Mouse (Mus musculus): ENCODE measurements at regions not wholly inside any gene's neighbourhood (a gene's known extent, or its start where the extent isn't known, plus 50 kb on each side); places are given as distances from the start of the nearest gene placed in this dataset.
A peak's percentile ranks its signal among the peaks of the same experiment; 100 is the strongest.

GRCm38 (mm10) chr10:68378212-68378611, 99.7 kb upstream of the Arid5b start:
- DNase-seq, result no peak

- DNase-seq, result no peak
Observed at GRCm38 (mm10) chr10:68377479-68377878, 98.9 kb upstream of the Arid5b start.

DNA sequence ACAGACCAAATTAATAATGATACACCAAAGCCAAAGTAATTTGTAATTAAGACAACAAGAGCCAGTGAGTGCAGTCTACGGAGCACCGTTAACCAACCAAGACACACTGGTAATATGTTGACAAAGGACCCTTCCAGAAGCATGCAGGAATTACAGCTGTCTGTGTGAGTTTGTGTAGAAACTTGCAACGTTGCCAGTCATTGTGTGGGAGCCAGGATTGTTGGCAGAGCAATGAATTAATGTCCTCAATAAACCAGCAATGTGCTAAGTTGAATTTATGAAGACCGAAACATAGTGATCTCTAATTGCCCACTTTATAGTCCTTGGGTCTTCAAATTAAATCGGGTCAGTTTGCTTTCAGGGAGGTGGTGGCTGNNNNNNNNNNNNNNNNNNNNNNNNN, 95.3 kb upstream of the Arid5b start:
- no peak for DNase-seq

DNA sequence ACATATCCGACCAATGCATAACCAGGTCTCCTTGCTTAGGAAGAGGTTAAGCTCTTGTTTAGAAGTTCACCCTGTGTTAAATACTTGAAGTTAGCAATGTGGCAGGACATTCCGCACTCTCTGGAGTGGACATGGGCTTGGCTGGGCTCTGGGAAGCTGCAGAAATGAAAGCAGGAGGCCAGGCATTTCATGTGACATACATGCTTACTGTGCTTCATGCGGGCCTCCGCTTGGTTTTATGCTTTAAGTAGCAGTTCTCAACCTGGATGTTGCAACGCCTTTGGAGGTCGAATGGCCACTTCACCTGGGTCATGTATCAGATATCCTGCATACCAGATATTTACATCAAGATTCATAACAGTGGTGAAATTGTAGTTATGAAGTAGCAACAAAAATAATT, 93.2 kb upstream of the Arid5b start:
- DNase-seq, result no peak

DNA sequence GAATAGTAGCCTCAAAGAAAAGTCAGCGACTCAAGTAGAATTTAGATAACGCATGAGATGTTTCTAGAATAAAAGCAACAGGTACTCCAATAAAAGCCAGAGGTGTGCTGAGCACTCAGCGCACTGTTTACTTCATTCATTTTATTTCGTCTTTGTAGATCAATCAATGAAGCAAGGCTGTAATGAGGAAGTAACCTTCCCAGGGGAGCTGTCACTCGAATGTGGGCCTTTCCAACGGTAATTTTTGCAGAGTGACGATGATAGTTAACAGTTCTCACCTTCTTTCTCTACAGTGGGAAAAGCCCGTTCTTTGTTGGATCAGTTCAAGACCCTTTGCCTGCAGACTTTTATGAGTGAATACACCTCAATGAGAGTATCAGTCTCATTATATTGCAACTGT, 92.4 kb upstream of the Arid5b start:
- DNase-seq, result no peak

DNA sequence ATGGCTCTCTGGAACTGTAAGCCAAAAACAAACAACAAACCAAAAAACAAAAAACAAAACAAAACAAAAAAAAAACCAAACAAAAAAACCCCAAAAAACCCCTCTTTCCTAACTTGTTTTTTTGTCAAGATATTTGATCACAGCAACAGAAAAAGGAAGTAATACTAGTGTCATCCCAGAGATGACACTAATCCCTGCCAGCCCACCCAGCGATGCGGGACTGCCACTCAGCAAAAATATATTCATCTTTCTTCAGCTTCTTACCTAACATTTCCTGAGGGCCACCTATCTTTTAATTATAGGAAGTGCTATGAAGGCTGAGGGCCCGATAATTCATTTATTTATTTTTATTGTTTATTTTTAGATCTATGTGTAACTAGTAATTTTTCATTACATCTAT, 88.3 kb upstream of the Arid5b start:
- no peak for DNase-seq

- no peak for DNase-seq
Observed at GRCm38 (mm10) chr10:68360765-68361483, 82.4 kb upstream of the Arid5b start.

- peak; percentile 51 for DNase-seq
Observed at GRCm38 (mm10) chr10:68359135-68359534, 80.6 kb upstream of the Arid5b start.

GRCm38 (mm10) chr10:68356973-68357372, 78.4 kb upstream of the Arid5b start:
- peak; percentile 23 for DNase-seq

DNA sequence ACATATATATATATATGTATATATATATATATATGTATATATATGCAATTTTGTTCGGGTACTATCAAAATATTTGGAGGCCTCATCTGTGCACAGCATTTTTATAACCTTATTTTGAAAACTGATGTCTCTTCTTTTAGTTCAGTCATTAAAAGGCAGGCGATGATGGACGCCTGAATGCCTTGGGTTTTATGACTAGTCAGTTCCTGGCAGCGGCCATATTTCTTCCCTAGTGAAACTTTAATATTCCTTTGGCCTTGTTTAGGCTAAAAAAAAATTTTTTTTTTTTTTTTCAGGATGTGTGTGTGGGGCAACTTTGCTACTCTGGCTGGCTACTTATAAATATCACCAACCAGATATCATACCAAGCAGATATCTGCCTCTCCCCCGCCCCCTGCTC, 78.0 kb upstream of the Arid5b start:
- DNase-seq, result no peak

- no peak for DNase-seq
Observed at GRCm38 (mm10) chr10:68356093-68356485, 77.5 kb upstream of the Arid5b start.

DNA sequence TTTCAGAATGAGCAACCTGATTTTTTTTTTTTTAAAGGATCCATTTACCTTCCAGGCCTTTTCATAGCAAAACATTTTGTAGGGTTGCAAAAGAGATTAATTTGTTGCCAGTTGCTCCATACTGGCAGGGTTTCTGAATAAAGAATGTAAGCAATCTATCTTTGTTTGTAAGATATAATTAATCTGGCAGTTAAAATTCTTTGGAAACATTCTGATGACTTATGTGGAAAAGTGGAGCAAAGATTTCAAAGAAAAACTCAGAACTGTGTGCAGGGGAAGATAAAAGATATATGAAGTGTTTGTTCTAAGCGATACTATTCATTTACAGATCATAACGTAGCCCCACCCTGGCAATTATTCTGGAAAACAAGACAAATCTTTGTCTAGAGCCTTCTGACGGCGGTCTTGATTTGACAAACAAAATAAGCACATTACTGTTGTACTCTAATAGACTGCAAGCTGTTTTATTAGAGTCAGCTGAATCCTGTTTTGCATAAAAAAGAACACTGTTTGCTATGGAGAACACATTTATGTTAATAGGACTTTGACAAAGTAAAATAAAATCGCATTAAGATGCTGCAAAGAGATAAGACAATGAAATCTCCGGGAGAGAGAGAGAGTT, 77.0 kb upstream of the Arid5b start:
- DNase-seq, result no peak

DNA sequence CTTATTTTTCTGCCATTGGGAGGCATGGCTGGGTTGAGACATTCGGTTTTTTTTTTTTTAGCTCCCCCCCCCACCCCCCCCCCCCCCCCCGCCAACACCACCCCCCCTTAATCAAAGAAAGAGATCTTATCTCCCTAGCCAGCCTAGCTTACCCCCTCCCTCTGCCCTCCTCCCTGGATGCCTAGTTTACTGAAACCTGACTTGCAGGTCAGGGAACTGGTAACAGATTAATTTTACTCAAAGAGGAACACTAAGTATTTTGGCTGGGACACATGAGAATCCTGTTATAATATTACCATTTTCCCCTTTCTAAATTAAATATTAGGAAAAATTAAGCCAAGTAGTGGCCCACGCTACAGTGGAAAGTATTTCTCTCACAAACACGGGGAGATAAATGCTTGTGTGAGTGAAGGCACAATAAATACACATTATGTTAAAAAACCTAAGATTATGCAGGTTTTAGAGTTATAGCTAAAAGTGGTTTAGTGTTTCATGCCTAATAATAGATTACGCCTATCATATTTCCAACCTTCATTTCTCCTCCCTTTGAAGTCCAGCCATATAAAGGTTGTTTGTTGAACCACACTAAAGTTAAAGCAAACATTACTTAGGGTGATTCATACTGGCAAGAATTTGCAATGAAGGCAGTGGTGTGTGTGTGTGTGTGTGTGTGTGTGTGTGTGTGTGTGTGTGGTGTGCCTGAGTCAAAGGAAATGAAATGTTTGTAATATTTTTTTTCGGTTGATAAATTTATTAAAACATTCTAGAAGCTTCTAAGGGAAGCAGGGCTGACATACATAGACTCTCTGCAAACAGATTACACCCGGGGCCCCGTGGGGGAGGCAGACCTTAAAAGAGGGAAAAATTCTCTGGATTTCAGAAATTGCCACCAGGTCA, 76.0 kb upstream of the Arid5b start:
- no peak for DNase-seq

DNA sequence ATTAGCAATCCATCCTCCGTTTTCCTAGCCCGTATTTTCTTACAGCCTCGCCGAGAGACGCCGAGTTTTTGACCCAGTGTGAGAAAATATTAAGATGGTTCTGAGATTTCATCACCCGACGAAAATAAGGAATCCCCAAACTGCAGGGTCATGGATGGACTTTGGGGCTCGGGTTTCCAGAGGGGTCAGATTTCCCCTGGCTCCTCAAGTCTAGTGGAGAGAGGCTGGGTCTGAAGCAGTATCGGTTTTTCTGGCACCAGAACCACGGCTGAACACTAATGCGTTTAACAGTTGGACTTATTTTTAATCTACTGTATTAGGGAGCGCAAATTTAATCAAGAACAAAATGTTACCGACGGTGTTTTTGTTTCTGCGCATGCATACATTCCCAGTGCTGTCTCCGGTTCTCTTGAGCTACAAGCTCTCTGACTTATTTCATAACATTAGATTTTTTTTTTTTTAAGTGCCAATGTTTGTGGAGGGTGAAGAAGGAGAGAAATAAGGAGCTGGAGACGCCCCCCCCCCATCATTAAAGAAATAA, 75.2 kb upstream of the Arid5b start:
- DNase-seq, result no peak

DNA sequence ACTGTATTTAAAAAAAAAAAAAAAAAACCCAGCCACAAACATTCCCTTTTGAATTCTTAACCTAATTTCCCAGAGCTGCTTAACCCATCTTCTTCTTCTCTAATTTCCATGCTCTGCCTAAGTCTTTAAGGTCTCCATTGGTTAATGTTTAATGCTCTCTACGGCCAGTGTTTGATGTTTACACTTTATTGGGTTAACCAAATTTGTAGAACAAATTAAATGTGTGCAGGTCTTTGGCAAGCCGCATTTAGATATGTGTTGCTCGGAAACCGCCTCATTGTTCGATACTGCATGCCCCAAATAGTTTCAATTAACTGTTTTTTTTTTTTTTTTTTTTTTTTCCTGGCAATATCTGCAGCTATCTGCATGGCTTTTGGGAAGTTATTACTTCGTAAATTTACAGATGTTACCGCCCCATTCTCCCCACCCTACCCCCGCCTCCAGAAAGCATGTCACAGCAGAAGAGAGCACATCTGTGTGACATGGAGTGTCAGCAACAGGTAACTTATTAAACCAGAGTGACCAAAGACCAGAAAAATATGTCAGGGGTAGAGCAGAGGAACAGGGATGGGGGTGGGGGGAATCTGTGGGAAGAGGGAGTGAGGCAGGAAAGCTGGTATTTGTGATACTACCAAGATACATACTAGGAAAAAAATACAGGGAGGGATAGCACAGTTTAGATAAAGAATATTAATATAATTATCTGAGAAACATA, 73.5 kb upstream of the Arid5b start:
- DNase-seq, result no peak

DNA sequence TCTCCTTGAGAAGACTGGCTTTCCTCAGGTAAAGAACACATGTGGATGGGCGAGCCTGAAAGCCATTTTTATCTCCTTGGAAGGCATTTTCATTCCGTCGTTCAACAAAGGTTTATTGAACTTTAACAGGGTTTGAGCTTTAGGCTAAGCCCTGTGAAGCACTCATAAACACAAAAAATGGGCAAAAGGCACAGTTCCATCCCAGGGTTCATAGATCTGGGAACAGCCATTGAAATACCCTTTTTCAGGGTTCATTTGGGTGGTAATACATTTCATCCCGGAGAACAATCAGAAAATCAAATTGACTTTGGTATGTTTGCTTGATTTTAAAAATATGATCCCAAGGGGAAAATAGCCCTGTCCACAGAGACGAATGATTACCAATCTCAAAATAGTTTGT, 72.9 kb upstream of the Arid5b start:
- DNase-seq, result no peak

DNA sequence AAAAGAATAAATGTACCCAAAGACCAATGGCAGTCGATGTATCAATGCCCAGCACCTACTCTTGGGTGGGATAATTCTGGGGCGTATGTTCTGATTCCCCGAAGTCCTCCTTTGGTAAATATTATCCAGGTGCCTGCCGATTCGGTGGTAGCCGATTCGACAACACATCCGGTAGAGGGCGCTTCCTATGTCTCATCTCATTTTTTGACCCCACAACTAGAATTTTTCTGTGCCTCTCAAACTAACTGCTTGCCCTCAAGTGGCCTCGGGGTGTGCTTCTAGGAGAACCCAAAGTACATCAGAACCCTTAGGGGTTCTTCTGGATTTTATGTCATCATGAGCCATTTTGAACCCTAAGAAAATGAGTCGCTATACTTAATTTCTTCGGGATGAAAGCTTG, 72.3 kb upstream of the Arid5b start:
- no peak for DNase-seq

DNA sequence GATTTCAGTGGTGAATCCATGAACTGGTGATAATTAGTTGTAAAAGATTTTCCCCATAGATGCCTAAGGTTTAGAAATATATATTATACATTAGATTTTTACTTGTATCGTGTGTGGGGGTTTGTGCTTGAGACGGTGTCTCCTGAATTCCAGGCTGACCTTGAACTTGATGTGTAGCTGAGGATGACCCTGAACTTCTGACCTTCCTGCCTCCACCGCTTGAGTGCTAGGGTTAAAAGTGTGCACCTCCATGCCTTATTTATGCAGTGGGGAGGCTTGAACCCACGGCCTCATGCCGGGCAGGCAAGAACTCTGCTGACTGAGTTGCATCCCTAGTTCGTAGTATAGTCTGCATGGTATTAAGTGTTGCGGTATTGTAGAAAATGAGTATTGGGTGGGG, 69.3 kb upstream of the Arid5b start:
- DNase-seq, result no peak

DNA sequence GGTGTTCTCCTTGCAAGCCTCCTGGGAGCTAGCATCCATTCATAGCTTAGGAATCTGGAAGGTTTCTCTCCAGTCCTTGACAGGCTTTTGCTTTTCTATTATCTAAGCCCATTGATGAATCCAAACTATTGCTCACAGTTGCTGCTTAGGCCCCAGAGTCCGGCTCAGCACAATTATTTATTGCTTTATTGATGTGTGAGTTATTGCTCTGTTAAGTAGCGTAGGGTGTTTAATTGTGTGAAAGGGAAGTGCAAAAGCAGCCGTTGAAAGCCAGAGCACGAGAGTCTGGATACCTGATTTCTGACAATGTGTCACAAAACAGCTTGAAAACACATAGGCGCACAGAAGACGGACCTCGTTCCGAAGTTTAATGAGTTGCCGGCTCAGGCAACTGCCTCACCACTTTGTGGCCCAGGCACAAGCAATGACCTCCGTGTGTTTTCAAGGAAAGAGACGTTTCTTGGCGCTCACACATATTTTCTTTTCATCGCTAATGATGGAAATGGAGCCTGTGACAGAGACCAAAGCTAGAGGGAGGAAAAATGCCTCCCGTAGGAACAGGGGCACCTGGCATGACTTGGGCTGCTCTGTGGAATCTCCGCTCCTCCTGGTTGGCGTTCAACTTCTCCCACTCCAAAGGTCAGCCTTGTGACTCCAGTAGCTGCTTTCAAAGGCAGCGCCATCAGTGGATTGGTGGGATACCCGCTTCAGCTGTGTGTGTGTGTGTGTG, 66.6 kb upstream of the Arid5b start:
- DNase-seq, result no peak

DNA sequence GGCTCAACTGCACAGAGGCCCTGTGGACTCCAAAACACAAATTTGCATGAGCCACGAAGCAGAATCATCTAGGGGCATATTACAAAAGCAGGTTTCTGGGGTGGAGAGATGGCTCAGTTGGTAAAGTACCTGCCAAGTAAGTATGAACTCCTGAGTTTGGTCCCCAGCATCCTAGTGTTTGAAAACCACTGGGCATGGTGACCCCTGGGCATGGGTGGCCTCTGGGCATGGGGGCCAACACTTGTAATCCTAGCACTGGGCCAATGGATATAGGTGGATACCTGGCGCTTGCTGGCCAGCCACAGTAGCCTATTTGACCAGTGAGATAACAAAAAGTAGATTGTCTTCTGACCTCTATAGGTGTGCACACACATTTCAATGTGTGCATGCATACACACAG, 65.7 kb upstream of the Arid5b start:
- DNase-seq, result no peak

DNA sequence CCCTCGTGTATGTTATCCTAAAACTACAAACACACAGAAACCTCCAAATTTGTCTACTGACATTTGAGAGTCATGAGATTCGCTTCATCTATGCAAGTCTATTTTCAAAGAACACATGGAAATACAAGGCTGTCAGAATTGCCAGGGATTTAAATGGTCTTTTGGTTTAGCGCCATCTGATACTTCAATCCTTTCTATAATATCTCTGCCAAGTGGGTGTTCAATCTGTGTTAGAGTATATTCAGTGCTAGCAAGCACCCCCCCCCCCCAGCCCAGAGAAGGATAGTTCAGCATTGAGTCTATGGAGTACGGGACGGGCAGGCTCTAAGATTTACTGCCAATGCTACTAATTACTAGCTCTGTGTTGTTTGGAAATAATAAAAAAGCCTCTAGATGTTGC, 55.5 kb upstream of the Arid5b start:
- no peak for DNase-seq
